In genomic region chr10:8236780-8237571, GRCm38 (mm10) we compare ENCODE assay signal across 20 mouse cellular contexts.
DNase-seq lines count a peak whose midpoint lies in the region; ATAC-seq lines count a peak whose summit lies in the region.
"Had no signal": no experiment of that assay in that cellular context is flagged by ENCODE, and none has a peak within 500 bp of the region (broad histone marks: within the 10 kb centered on the region; RNA-seq: fewer than 3 reads in every experiment).

No protein-coding gene starts in this region.

- DNase-seq in layer of hippocampus, adult 18-20 months (ENCODE audit: low spot score in 2 of 2) = peak; percentile 60 to 83
- DNase-seq in layer of hippocampus, postnatal 25 days (ENCODE audit: extremely low spot score in 1 of 2, low spot score in 1 of 2) = no peak
- peak; percentile 86 for DNase-seq in right cerebral cortex, adult 18-20 months
- no peak for DNase-seq in right cerebral cortex, postnatal 4 days
- DNase-seq in left cerebral cortex, postnatal 25 days (ENCODE audit: low spot score in 2 of 2) = peak; percentile 51 to 94
- DNase-seq in telencephalon, adult 2 months (ENCODE audit: low read depth, low spot score) = peak; percentile 83
- no peak for DNase-seq in kidney, postnatal 10 days
- DNase-seq: cerebellum, adult 11 months; cerebellum, postnatal 36 days; gastrocnemius, adult 2 months; heart, adult 18-20 months; kidney, adult 2 months; kidney, postnatal 4 days; lung, adult 2 months; spleen, adult 18-20 months had no signal

- no peak overlapping the region for H3K9ac ChIP-seq in kidney, embryonic 15.5 days
- H3K9ac ChIP-seq: forebrain, embryonic 12.5 days; limb, embryonic 15.5 days; neural tube, embryonic 12.5 days had no signal

- intact Hi-C loops in left cerebral cortex, postnatal 25 days (cut with DNase I) = loop anchor here (5.0 kb wide), 1 partner anchor 40 kb away; no protein-coding TSS in a partner anchor

- H3K27ac ChIP-seq in kidney, embryonic 15.5 days = no peak overlapping the region
- H3K27ac ChIP-seq: forebrain, embryonic 12.5 days; gastrocnemius, adult 2 months; limb, embryonic 15.5 days; neural tube, embryonic 12.5 days had no signal

- no peaks in the 10 kb centered on the region; the same call in 1 of the 2 replicates for H3K36me3 ChIP-seq in kidney, embryonic 15.5 days
- H3K36me3 ChIP-seq: forebrain, embryonic 12.5 days; limb, embryonic 15.5 days; neural tube, embryonic 12.5 days had no signal

- ATAC-seq in kidney, embryonic 15.5 days (replicated peaks; ENCODE audit: low FRiP score) = no peak

- peaks cover 3% of the 10 kb centered on the region; the same call in 1 of the 2 replicates for H3K4me1 ChIP-seq in kidney, embryonic 15.5 days
- H3K4me1 ChIP-seq: forebrain, embryonic 12.5 days; limb, embryonic 15.5 days; neural tube, embryonic 12.5 days had no signal

- no peaks in the 10 kb centered on the region for H3K27me3 ChIP-seq in kidney, embryonic 15.5 days
- H3K27me3 ChIP-seq: CH12.LX; forebrain, embryonic 12.5 days; limb, embryonic 15.5 days; neural tube, embryonic 12.5 days had no signal

- H3K9me3 ChIP-seq in kidney, embryonic 15.5 days (replicated peaks) = no peaks in the 10 kb centered on the region
- H3K9me3 ChIP-seq: limb, embryonic 15.5 days; neural tube, embryonic 12.5 days had no signal

- no peak overlapping the region for H3K4me3 ChIP-seq in kidney, embryonic 15.5 days (replicated peaks)
- H3K4me3 ChIP-seq: forebrain, embryonic 12.5 days; gastrocnemius, adult 2 months; limb, embryonic 15.5 days; neural tube, embryonic 12.5 days had no signal

- H3K4me2 ChIP-seq in kidney, embryonic 15.5 days = no peak overlapping the region
- H3K4me2 ChIP-seq: forebrain, embryonic 12.5 days; limb, embryonic 15.5 days; neural tube, embryonic 12.5 days had no signal

- WGBS in kidney, embryonic 15.5 days = 75% methylated on average over 10 of the region's 10 CpGs

Comparison
In these comparisons a context has a peak if more than half of its experiments do, and no peak if none do; other contexts are left out.
1. DNase-seq: peak in layer of hippocampus, adult 18-20 months (2 of 2), right cerebral cortex, adult 18-20 months (single experiment), left cerebral cortex, postnatal 25 days (2 of 2) and telencephalon, adult 2 months (single experiment); none in layer of hippocampus, postnatal 25 days (0 of 2), right cerebral cortex, postnatal 4 days (single experiment) and kidney, postnatal 10 days (single experiment).